Mouse (Mus musculus) heart, embryonic 10.5 days (tissue): ENCODE results near the gene Msantd1. TPM values are rescaled to one million over a fixed set of nuclear protein-coding genes. Genes with fewer than 3 reads are reported as not detected.

Source experiments
- DNase-seq: peaks from one replicate; pipeline ENCODE4 v3.0.0-alpha.2; 2017; ENCODE audit warnings: low spot score
- H3K27ac ChIP-seq: fragments of 300-500 bp; sonication (generic); 2 replicates; pipeline ENCODE4 v1.5.1; 2016; ENCODE audit warnings: mild to moderate bottlenecking
- H3K27me3 ChIP-seq: fragments of 300-500 bp; sonication (generic); 2 replicates; pipeline ENCODE4 v1.6.1; 2016; ENCODE audit warnings: mild to moderate bottlenecking; ENCODE audit not compliant: poor library complexity, insufficient read depth, severe bottlenecking
- H3K36me3 ChIP-seq: fragments of 300-500 bp; sonication (generic); 2 replicates; pipeline ENCODE4 v1.6.1; 2016; ENCODE audit warnings: mild to moderate bottlenecking, moderate library complexity
- H3K4me1 ChIP-seq: fragments of 300-500 bp; sonication (generic); 2 replicates; pipeline ENCODE4 v1.6.1; 2016; ENCODE audit warnings: mild to moderate bottlenecking
- H3K4me3 ChIP-seq: fragments of 300-500 bp; sonication (generic); 2 replicates; pipeline ENCODE4 v1.5.1; 2016; ENCODE audit warnings: mild to moderate bottlenecking, moderate library complexity
- H3K9me3 ChIP-seq: fragments of 300-500 bp; sonication (generic); 2 replicates; pipeline ENCODE4 v1.6.1; 2016; ENCODE audit warnings: mild to moderate bottlenecking, moderate library complexity
- WGBS: fragments of 180-500 bp; shearing (Covaris S2); methylation state at CpG from one replicate; pipeline ENCODE4 v1.1.7; 2016; 5-methylcytosine and 5-hydroxymethylcytosine counted together
- polyA plus RNA-seq: library from polyadenylated mRNA; unstranded; fragments of >200 nt; fragmentation: Nextera tagmentation; extraction: Ambion mirVana; gene quantifications from 2 replicates; pipeline ENCODE4 v1.2.1, GENCODE M21; 2016

Gene Msantd1
- polyA plus RNA-seq, 1 experiment from 2014 or later: 1.3 TPM

DNA sequence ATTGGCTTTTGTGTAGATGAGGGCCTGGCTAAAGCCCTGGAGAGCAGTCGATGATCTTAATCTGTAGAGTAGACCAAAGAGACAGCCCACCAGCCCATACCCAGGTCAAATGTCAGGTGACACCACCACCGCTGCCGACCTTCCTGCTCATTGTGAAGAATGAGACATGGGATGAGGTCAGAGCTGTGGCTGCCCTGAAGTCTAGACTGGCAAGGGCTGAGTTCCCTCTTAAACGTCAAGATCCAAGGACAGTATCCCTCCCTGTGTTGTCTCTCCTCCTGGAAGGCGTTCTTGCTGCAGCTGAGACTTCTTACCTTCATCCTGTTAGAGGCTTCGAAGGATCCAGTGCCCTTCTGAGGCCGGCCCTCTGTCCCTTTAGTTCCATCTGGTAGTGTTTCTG lies 48.3 kb downstream of the Msantd1 start:
- Histone ChIP-seq H3K4me3 (no peak overlapping the region), H3K9me3 (no peaks in the 10 kb centered on the region), H3K27me3 (no peaks in the 10 kb centered on the region), H3K4me1 (peaks cover 79% of the 10 kb centered on the region), H3K27ac (peak overlapping the region; percentile 77), H3K36me3 (peaks cover 12% of the 10 kb centered on the region)
- DNase-seq: no peak
- 63% methylated on average over 7 of the region's 7 CpGs for WGBS

DNA sequence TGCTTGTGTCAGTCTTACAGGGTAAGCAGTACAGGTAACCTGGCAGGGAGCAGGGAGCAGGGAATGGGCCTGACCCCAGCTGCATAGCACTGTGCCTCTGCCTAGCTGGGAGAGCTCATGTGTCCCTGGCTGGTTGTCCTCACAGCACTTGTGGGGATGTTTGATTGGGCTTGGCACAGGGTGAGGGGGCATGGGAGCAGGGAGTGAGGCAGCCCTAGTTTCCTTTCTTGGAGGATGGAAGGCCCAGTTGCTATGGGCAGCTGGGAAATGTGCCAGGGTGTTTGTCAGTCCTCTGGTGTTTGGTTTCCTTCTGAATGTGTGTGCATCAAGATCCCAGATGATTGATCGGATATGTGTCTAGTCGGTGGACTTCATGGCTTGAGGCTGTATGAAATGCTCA lies 49.2 kb downstream of the Msantd1 start:
- H3K9me3 ChIP-seq: no peaks in the 10 kb centered on the region

DNA sequence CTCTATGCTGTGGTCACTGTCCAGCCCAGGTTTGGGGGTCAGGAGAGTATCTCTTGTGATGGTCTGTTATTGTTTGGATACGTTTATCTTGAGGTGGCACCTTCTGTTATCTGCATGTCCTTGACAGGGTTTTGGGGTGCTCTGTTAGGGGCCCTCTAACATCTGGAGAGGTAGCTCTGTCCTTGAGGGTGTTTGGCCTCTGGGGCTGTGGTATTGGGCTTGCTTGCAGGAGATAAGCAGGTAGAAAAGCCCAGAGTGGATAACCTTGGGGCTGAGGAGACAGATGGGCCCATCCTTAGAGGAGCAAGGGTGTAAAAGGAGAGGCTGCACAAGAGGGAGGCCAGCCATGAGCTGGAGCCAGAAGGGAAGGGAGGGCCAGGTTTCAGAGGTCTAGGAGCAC lies 52.2 kb downstream of the Msantd1 start:
- Histone ChIP-seq H3K36me3 (peaks cover 7% of the 10 kb centered on the region), H3K9me3 (no peaks in the 10 kb centered on the region), H3K4me1 (peaks cover 70% of the 10 kb centered on the region), H3K27ac (peak overlapping the region; percentile 50; the same call in 1 of the 2 replicates), H3K4me3 (no peak overlapping the region), H3K27me3 (no peaks in the 10 kb centered on the region)
- WGBS: 55% methylated on average over 1 of the region's 1 CpGs
- peak; percentile 91 for DNase-seq

More for the DNA sequence above, 49.2 kb downstream of the Msantd1 start:
- H3K4me3 ChIP-seq: no peak overlapping the region
- peaks cover 9% of the 10 kb centered on the region for H3K36me3 ChIP-seq
- WGBS: 84% methylated on average over 2 of the region's 2 CpGs
- H3K27ac ChIP-seq: peak overlapping the region; percentile 77; the same call in 1 of the 2 replicates
- H3K27me3 ChIP-seq: no peaks in the 10 kb centered on the region
- H3K4me1 ChIP-seq: peaks cover 83% of the 10 kb centered on the region
- DNase-seq: no peak

DNA sequence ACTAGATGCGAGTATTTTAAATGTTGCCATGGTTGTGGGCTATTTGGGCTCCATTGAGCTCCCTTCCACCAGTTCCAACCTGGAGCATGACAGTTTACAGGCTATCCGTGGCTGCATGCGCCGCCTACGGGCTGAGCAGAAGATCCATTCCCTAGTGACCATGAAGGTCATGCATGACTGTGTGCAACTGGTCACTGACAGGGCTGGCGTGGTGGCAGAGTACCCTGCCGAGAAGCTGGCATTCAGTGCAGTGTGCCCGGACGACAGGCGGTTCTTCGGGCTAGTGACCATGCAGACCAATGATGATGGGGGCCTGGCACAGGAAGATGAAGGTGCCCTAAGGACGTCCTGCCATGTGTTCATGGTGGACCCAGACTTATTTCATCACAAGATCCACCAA lies 57.7 kb downstream of the Msantd1 start:
- peaks cover 51% of the 10 kb centered on the region for H3K36me3 ChIP-seq
- H3K27me3 ChIP-seq: no peaks in the 10 kb centered on the region
- peaks cover 35% of the 10 kb centered on the region for H3K4me1 ChIP-seq
- no peaks in the 10 kb centered on the region for H3K9me3 ChIP-seq
- DNase-seq: no peak
- WGBS: 96% methylated on average over 12 of the region's 12 CpGs
- H3K4me3 ChIP-seq: no peak overlapping the region
- H3K27ac ChIP-seq: no peak overlapping the region

DNA sequence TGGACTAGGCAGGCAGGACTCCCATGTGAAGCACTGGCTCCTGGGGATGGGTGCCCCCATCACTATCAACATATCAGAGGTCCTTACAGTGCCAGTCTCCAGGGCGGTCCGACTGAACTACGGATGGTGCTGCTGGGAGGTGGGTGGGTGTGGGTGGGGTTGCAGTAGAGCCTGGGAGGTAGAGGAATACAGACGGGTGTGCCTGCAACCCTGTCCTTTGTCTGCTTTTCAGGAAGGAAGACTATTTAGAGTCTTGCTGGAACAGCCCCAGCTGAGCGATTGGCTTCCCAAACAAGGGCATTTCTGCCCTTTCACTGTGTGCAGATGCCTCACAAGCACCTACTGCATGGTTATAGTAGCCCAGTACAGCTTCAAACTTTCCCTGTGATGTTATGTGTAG lies 60.6 kb downstream of the Msantd1 start:
- H3K27me3 ChIP-seq: no peaks in the 10 kb centered on the region
- H3K4me3 ChIP-seq: no peak overlapping the region
- H3K9me3 ChIP-seq: no peaks in the 10 kb centered on the region
- H3K4me1 ChIP-seq: peaks cover 45% of the 10 kb centered on the region
- WGBS: 81% methylated on average over 5 of the region's 5 CpGs
- peak overlapping the region; percentile 9; the same call in 1 of the 2 replicates for H3K27ac ChIP-seq
- peaks cover 66% of the 10 kb centered on the region for H3K36me3 ChIP-seq
- no peak for DNase-seq

DNA sequence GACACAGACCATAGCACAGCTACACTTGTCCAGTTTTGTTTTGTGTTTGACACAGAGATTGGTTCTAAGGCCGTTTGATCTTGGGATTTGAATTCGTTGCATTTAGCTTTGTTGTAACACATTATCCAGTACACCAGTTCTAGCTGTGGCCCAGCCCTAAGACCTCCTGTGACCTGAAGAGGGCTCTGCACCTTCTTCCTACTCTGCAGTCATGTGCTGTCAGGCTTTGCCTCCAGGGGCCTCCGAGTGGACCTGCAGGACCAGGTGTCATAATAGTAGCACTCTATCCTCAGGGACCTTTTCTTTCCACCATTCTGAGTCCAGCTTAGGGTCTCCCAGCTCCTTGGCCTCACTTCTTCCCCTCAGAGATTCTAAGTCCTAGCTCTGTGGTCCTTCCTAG lies 64.7 kb downstream of the Msantd1 start:
- Histone ChIP-seq H3K27ac (peak overlapping the region; percentile 70), H3K9me3 (no peaks in the 10 kb centered on the region), H3K36me3 (peaks cover 66% of the 10 kb centered on the region), H3K27me3 (no peaks in the 10 kb centered on the region), H3K4me1 (peaks cover 64% of the 10 kb centered on the region), H3K4me3 (no peak overlapping the region)
- WGBS: 77% methylated on average over 3 of the region's 3 CpGs
- DNase-seq: no peak

Other genes starting within 250 kb of the Msantd1 start
- 21.0 and 30.8 TPM in 2 replicates for gene Nop14, start 247.9 kb upstream of the Msantd1 start, polyA plus RNA-seq
- gene Grk4, start 247.6 kb upstream of the Msantd1 start, polyA plus RNA-seq: 0.92 and 2.0 TPM in 2 replicates
- 10.8 and 14.6 TPM in 2 replicates for gene Htt, start 146.3 kb upstream of the Msantd1 start, polyA plus RNA-seq
- gene Rgs12, start 41.4 kb downstream of the Msantd1 start, polyA plus RNA-seq: 32.8 and 35.3 TPM in 2 replicates
- 0.26 and 5.0 TPM in 2 replicates for gene Hgfac, start 133.5 kb downstream of the Msantd1 start, polyA plus RNA-seq
- gene Dok7, start 148.8 kb downstream of the Msantd1 start, polyA plus RNA-seq: 2.3 and 4.4 TPM in 2 replicates
- gene Lrpap1, start 197.8 kb downstream of the Msantd1 start, polyA plus RNA-seq: 114 and 121 TPM in 2 replicates